Mouse (Mus musculus) liver, adult 2 months (tissue): ENCODE results near the gene Casz1. TPM values are rescaled to one million over a fixed set of nuclear protein-coding genes. Genes with fewer than 3 reads are reported as not detected.

Experiments used
- DNase-seq: peaks from one replicate; pipeline ENCODE4 v3.0.0-alpha.2; 2011; ENCODE audit warnings: low read depth, low spot score; ENCODE audit errors: extremely low read depth
- H3K27ac ChIP-seq: fragments of 200-500 bp; replicated peaks from 2 replicates; pipeline ENCODE4 v1.5.1; 2012; ENCODE audit warnings: low read depth, mild to moderate bottlenecking, control low read depth, inconsistent platforms, low read length; ENCODE audit not compliant: insufficient read depth
- H3K27me3 ChIP-seq: fragments of 200-500 bp; 2 replicates; pipeline ENCODE4 v1.6.1; 2012; ENCODE audit warnings: mild to moderate bottlenecking, moderate library complexity, low read length, inconsistent platforms; ENCODE audit not compliant: control insufficient read depth, insufficient read depth
- H3K36me3 ChIP-seq: fragments of 200-500 bp; 2 replicates; pipeline ENCODE4 v1.6.1; 2012; ENCODE audit warnings: low read length, inconsistent platforms; ENCODE audit not compliant: control insufficient read depth, insufficient read depth
- H3K4me1 ChIP-seq: fragments of 200-500 bp; 2 replicates; pipeline ENCODE4 v1.6.1; 2011; ENCODE audit warnings: low read length; ENCODE audit not compliant: control insufficient read depth, insufficient read depth
- H3K4me3 ChIP-seq: fragments of 200-500 bp; 2 replicates; pipeline ENCODE4 v1.5.1; 2011; ENCODE audit warnings: low read depth, mild to moderate bottlenecking, control low read depth, low read length, moderate library complexity; ENCODE audit not compliant: insufficient read depth
- H3K79me2 ChIP-seq: fragments of 200-500 bp; 2 replicates; pipeline ENCODE4 v1.6.1; 2012; ENCODE audit warnings: inconsistent platforms, mild to moderate bottlenecking, low read length, moderate library complexity; ENCODE audit not compliant: control insufficient read depth, insufficient read depth
- H3K9ac ChIP-seq: fragments of 200-500 bp; 2 replicates; pipeline ENCODE4 v1.6.1; 2012; ENCODE audit warnings: low read depth, mild to moderate bottlenecking, control low read depth, inconsistent platforms, low read length
- CTCF ChIP-seq: fragments of 200-500 bp; IDR thresholded peaks from 2 replicates; pipeline ENCODE4 v1.5.1; 2011; ENCODE audit warnings: low read depth, low read length, control low read depth
- POLR2A ChIP-seq: fragments of 200-500 bp; IDR thresholded peaks from 2 replicates; pipeline ENCODE4 v1.6.1; 2011; ENCODE audit warnings: low read length, control low read depth; ENCODE audit not compliant: insufficient read depth; ENCODE audit errors: extremely low read depth
- WGBS: fragments of 180-500 bp; shearing (Covaris S2); methylation state at CpG from one replicate; pipeline ENCODE4 v1.1.7; 2018; 5-methylcytosine and 5-hydroxymethylcytosine counted together
- polyA plus RNA-seq: library from polyadenylated mRNA; depleted of rRNA; stranded (reverse); fragments of >200 nt; gene quantifications from 2 replicates; pipeline ENCODE4 v1.2.3, GENCODE M21; 2012
- total RNA-seq: library from RNA; depleted of rRNA; stranded (reverse); fragments of >200 nt; gene quantifications from 2 replicates; pipeline ENCODE4 v1.2.3, GENCODE M21; 2014

Gene Casz1
- total and polyA plus RNA-seq, 2 experiments = 0.09 to 0.24 TPM

- no peak overlapping the region for H3K4me3 ChIP-seq
- H3K36me3 ChIP-seq = no peaks in the 10 kb centered on the region
- no peaks in the 10 kb centered on the region for H3K79me2 ChIP-seq
- H3K27me3 ChIP-seq = no peaks in the 10 kb centered on the region; the same call in 1 of the 2 replicates
- no peak overlapping the region for H3K27ac ChIP-seq
- WGBS = 83% methylated on average over 10 of the region's 10 CpGs
- no peaks in the 10 kb centered on the region for H3K4me1 ChIP-seq
- no peak overlapping the region for H3K9ac ChIP-seq
- no peak for DNase-seq
- TF ChIP-seq CTCF (no peak), POLR2A (no peak)
These were observed 35.6 kb upstream of the Casz1 start for GRCm38 (mm10) chr4:148768649-148769048.

- Histone ChIP-seq H3K4me1 (no peaks in the 10 kb centered on the region), H3K9ac (no peak overlapping the region), H3K4me3 (no peak overlapping the region), H3K79me2 (no peaks in the 10 kb centered on the region), H3K27me3 (no peaks in the 10 kb centered on the region; the same call in 1 of the 2 replicates), H3K27ac (no peak overlapping the region), H3K36me3 (no peaks in the 10 kb centered on the region)
- TF ChIP-seq POLR2A (no peak), CTCF (no peak)
- no peak for DNase-seq
- WGBS = 32% methylated on average over 21 of the region's 21 CpGs
These were observed 33.4 kb upstream of the Casz1 start for GRCm38 (mm10) chr4:148770582-148771408.

- Histone ChIP-seq H3K27me3 (no peaks in the 10 kb centered on the region; the same call in 1 of the 2 replicates), H3K9ac (no peak overlapping the region), H3K4me3 (no peak overlapping the region), H3K4me1 (no peaks in the 10 kb centered on the region), H3K27ac (no peak overlapping the region), H3K79me2 (no peaks in the 10 kb centered on the region), H3K36me3 (no peaks in the 10 kb centered on the region)
- no peak for DNase-seq
- TF ChIP-seq CTCF = no peak
- TF ChIP-seq POLR2A = no peak
- 16% methylated on average over 14 of the region's 14 CpGs for WGBS
These were observed 32.8 kb upstream of the Casz1 start for GRCm38 (mm10) chr4:148771409-148771929.

GRCm38 (mm10) chr4:148772658-148773057 is 31.6 kb upstream of the Casz1 start:
- H3K4me1 ChIP-seq = no peaks in the 10 kb centered on the region
- H3K27ac ChIP-seq = no peak overlapping the region
- H3K79me2 ChIP-seq = no peaks in the 10 kb centered on the region
- no peaks in the 10 kb centered on the region; the same call in 1 of the 2 replicates for H3K27me3 ChIP-seq
- H3K4me3 ChIP-seq = no peak overlapping the region
- no peak for DNase-seq
- no peaks in the 10 kb centered on the region for H3K36me3 ChIP-seq
- TF ChIP-seq CTCF = no peak
- no peak for TF ChIP-seq POLR2A
- no peak overlapping the region for H3K9ac ChIP-seq
- 50% methylated on average over 6 of the region's 6 CpGs for WGBS

- no peak overlapping the region for H3K9ac ChIP-seq
- H3K4me1 ChIP-seq = no peaks in the 10 kb centered on the region
- DNase-seq = no peak
- no peak overlapping the region for H3K4me3 ChIP-seq
- H3K79me2 ChIP-seq = no peaks in the 10 kb centered on the region
- no peaks in the 10 kb centered on the region for H3K36me3 ChIP-seq
- no peak overlapping the region for H3K27ac ChIP-seq
- H3K27me3 ChIP-seq = no peaks in the 10 kb centered on the region; the same call in 1 of the 2 replicates
- no peak for TF ChIP-seq POLR2A
- no peak for TF ChIP-seq CTCF
- 85% methylated on average over 6 of the region's 6 CpGs for WGBS
These were observed 30.2 kb upstream of the Casz1 start for GRCm38 (mm10) chr4:148774036-148774435.
